Mouse (Mus musculus) intestine, embryonic 14.5 days (tissue): ENCODE data around the gene Dtx2. TPM values are rescaled to one million over a fixed set of nuclear protein-coding genes. Genes with fewer than 3 reads are reported as not detected.
A peak's percentile ranks its signal among the peaks of the same experiment; 100 is the strongest.
"Not testable (repeated sequence)": the region's sequence is repeated elsewhere in the genome, so short reads cannot be mapped to it uniquely, and the experiment has no call there.

ENCODE experiments used
- ATAC-seq: fragments of 200-750 bp; cut with Nextera tagmentation; replicated peaks from 2 replicates; pipeline ENCODE4 v1.8.0; 2017; ENCODE audit warnings: low read depth, moderate number of reproducible peaks, moderate TSS enrichment, moderate library complexity; ENCODE audit not compliant: low FRiP score, low TSS enrichment
- DNase-seq: peaks from one replicate; pipeline ENCODE4 v3.0.0-alpha.2; 2018; ENCODE audit warnings: low spot score
- H3K27ac ChIP-seq: fragments of 300-500 bp; sonication (generic); 2 replicates; pipeline ENCODE4 v1.5.1; 2014; ENCODE audit warnings: low read depth, mild to moderate bottlenecking, control low read depth
- H3K27me3 ChIP-seq: fragments of 300-500 bp; sonication (generic); replicated peaks from 2 replicates; pipeline ENCODE4 v1.6.1; 2014; ENCODE audit warnings: low read length, control low read depth; ENCODE audit not compliant: control insufficient read depth, insufficient read depth
- H3K36me3 ChIP-seq: fragments of 300-500 bp; sonication (generic); 2 replicates; pipeline ENCODE4 v1.6.1; 2014; ENCODE audit warnings: low read length, control low read depth; ENCODE audit not compliant: control insufficient read depth, insufficient read depth
- H3K4me1 ChIP-seq: fragments of 300-500 bp; sonication (generic); replicated peaks from 2 replicates; pipeline ENCODE4 v1.6.1; 2014; ENCODE audit warnings: low read length, control low read depth, mixed read lengths; ENCODE audit not compliant: control insufficient read depth, insufficient read depth
- H3K4me2 ChIP-seq: fragments of 300-500 bp; sonication (generic); 2 replicates; pipeline ENCODE4 v1.6.1; 2014; ENCODE audit warnings: low read length
- H3K4me3 ChIP-seq: fragments of 300-500 bp; sonication (generic); 2 replicates; pipeline ENCODE4 v1.5.1; 2014; ENCODE audit warnings: low read depth, low read length, control low read depth, mixed read lengths
- H3K9ac ChIP-seq: fragments of 300-500 bp; sonication (generic); 2 replicates; pipeline ENCODE4 v1.6.1; 2014; ENCODE audit warnings: mild to moderate bottlenecking, low read length
- H3K9me3 ChIP-seq: fragments of 300-500 bp; sonication (generic); 2 replicates; pipeline ENCODE4 v1.6.1; 2016; ENCODE audit warnings: low read length, control low read depth; ENCODE audit not compliant: control insufficient read depth
- WGBS: fragments of 180-500 bp; shearing (Covaris S2); extraction: QIAGEN DNeasy Blood & Tissue Kit; methylation state at CpG from one replicate; pipeline ENCODE4 v1.1.7; 2014; 5-methylcytosine and 5-hydroxymethylcytosine counted together
- polyA plus RNA-seq: library from polyadenylated mRNA; unstranded; fragments of >200 nt; fragmentation: Nextera tagmentation; extraction: Ambion mirVana; gene quantifications from 2 replicates; pipeline ENCODE4 v1.2.1, GENCODE M21; 2014

Gene Dtx2
- polyA plus RNA-seq, 1 experiment from 2014 or later: 23.2 TPM

DNA sequence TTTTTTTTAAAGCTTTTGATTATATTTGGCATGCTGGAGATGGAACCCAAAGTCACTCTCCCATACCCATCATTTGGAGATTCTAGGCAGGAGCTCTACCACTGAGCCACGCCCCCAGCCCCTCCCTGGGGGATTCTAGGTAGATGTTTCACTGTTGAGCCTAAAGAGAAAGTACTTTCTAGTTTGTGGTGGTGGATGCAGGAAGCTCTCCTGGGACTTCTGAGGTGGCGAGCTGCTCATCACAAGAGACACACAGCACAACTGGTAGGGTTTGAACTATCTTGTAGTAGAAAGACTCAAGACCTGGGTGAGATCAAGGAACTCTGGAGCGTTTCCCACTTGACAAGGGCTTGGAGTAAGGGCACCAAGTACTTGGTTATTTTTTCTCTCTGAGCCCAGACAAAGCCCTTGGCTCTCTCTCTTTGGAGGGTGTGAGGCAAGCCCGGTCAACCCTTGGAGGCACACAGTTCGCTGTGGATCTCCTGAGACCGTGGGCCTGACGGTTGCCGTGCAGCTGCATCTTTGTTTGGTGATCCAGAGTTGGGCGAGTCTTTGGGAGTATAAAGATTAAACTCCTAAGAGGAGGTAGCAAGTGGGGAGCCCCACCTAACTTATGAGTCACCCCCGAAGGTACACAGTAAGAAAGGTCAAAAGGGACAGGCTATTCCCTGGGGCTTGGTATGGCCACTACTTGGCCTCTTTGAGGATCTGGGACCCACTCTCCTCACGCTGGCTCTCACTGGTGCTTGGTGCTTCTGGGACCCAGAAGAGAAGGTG is 59.9 kb downstream of the Dtx2 start, which contains the start of gene Upk3bl:
Upk3bl (plus strand) TSS at position 192 of the 777 bp plus-strand sequence.
- H3K36me3 ChIP-seq: no peaks in the 10 kb centered on the region
- no peak within 1 kb of the TSS for H3K4me2 ChIP-seq
- no peak within 1 kb of the TSS for H3K9ac ChIP-seq
- H3K27ac ChIP-seq: no peak within 1 kb of the TSS
- H3K27me3 ChIP-seq: no peaks in the 10 kb centered on the region
- 85% methylated on average over 11 of the region's 11 CpGs for WGBS
- H3K4me1 ChIP-seq: peaks cover 14% of the 10 kb centered on the region; the same call in 1 of the 2 replicates
- DNase-seq (no peak), ATAC-seq (no peak)
- H3K9me3 ChIP-seq: no peaks in the 10 kb centered on the region
- H3K4me3 ChIP-seq: no peak within 1 kb of the TSS

DNA sequence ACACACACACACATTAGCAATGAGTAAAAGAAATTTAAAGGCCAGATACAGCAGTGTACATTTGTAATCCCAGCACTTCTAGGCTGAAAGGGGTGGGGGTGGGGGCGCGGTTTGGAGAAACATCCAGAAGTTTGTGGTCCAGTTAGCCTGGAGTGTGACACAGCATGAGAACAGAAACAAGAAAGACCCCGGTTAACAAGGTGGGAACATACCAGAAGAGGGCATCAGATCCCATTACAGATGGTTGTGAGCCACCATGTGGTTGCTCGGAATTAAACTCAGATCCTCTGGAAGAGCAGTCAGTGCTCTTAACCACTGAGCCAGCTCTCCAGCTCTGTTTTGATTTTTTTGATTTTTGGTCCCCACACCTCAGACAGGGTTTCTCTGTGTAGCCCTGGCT is 61.5 kb downstream of the Dtx2 start:
- DNase-seq (no peak), ATAC-seq (no peak)
- no peak overlapping the region for H3K4me2 ChIP-seq
- H3K36me3 ChIP-seq: no peaks in the 10 kb centered on the region
- no peaks in the 10 kb centered on the region for H3K27me3 ChIP-seq
- no peaks in the 10 kb centered on the region for H3K9me3 ChIP-seq
- WGBS: 46% methylated on average over 4 of the region's 4 CpGs
- no peak overlapping the region for H3K4me3 ChIP-seq
- peaks cover 13% of the 10 kb centered on the region; the same call in 1 of the 2 replicates for H3K4me1 ChIP-seq
- no peak overlapping the region for H3K9ac ChIP-seq
- no peak overlapping the region for H3K27ac ChIP-seq

DNA sequence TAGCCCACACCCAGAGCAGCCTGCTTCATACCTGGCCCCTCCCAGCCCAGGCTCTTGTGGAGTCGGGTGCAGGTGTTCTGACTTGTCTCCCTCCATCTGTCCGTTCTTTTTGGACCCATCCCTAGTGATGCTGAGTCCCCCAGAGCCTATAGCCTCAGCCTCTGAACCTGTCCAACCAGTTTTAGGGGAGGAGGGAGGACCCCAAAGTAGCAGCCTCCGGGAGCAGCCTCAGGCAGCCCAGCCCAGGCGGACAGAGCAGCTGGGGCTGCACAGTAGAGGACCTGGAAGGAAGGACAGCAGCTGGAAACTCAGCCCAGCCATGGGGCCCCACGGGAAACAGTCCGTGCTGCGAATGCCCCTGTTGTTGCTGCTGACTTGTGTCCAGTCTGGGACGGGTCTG is 62.5 kb downstream of the Dtx2 start:
- Histone ChIP-seq H3K4me3 (no peak overlapping the region), H3K36me3 (no peaks in the 10 kb centered on the region), H3K4me1 (peaks cover 5% of the 10 kb centered on the region; the same call in 1 of the 2 replicates), H3K4me2 (no peak overlapping the region), H3K27me3 (no peaks in the 10 kb centered on the region), H3K27ac (no peak overlapping the region), H3K9ac (no peak overlapping the region), H3K9me3 (no peaks in the 10 kb centered on the region)
- DNase-seq (no peak), ATAC-seq (no peak)
- WGBS: 15% methylated on average over 8 of the region's 8 CpGs

DNA sequence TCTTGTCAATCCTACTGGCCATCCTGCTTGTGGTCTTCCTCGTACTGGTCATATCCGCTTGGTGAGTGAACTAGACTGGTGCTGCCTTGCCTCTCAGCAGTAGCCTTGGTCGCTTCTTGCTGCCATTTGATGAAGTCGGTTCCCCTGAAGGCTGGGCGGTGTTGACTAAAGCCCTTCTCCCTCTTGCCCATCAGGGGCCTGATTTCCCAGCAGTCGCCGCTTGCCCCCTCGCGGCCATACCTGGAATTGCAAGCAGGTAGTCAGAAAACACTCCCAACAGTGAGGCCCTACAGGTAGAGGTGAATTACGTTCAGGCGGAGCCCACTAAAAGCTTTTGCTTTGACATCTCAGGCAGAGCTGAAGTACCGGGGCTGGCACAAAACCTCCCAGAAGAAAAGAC is 67.0 kb downstream of the Dtx2 start:
- peak; percentile 94 for DNase-seq
- Histone ChIP-seq H3K4me1 (0 out of 2 replicates have a peak, but pooled peaks cover 2% of the 10 kb centered on the region), H3K4me2 (no peak overlapping the region), H3K4me3 (no peak overlapping the region), H3K36me3 (no peaks in the 10 kb centered on the region), H3K27me3 (no peaks in the 10 kb centered on the region), H3K27ac (no peak overlapping the region), H3K9ac (no peak overlapping the region), H3K9me3 (no peaks in the 10 kb centered on the region)
- WGBS: 11% methylated on average over 12 of the region's 12 CpGs
- no peak for ATAC-seq

DNA sequence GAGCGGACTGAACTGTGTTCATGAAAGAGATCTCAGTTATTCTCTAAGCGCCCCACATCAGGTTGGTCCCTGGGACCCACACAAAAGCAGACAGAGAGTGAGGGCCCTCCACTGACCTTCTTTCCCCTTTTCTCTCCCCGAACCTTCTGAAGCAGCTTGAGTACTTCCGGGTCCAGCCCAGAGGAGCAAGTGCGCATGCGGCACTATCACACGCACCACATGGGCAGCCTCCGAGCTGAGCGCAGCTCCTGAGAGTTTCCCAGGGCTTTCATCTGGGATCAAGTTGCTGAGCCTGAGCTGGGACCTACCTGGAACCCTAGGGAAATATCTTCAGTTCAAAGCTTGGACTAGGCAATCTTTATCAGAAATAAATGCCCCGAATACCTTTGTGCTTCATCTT is 69.3 kb downstream of the Dtx2 start:
- Histone ChIP-seq H3K9ac (no peak overlapping the region), H3K27me3 (no peaks in the 10 kb centered on the region), H3K4me2 (no peak overlapping the region), H3K27ac (no peak overlapping the region), H3K9me3 (no peaks in the 10 kb centered on the region), H3K36me3 (no peaks in the 10 kb centered on the region), H3K4me1 (0 out of 2 replicates have a peak, but pooled peaks cover 2% of the 10 kb centered on the region), H3K4me3 (no peak overlapping the region)
- ATAC-seq (no peak), DNase-seq (no peak)
- 91% methylated on average over 10 of the region's 10 CpGs for WGBS

DNA sequence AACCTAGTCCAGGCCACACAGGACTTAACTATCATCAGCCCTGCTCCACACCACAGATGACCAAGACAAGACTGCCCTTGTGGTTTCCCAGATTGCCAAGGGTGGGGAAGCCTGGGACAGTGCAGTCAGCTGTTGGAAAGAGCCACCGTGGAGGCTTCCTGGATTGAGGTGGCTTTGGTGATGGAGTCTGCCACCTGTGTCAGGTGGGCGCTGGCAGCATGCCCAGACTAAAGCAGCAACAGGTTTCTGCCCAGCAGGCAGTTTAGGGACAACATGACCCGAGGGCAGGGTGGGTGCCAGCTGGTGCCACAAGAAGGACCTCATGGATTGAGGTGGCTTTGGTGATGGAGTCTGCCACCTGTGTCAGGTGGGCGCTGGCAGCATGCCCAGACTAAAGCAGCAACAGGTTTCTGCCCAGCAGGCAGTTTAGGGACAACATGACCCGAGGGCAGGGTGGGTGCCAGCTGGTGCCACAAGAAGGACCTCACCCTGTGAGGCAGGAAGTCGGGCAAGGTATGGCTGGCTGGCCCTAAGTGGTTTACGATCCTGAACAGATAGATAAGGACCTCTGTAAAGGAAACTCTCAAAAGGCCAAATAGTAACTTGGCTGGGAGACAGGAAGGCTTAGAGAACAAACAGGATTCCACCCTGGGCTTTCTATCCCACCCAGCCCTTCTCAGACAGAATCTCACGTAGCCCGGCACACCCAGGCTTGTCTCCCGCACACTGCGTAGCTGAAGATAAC is 72.0 kb downstream of the Dtx2 start:
- not testable (repeated sequence) for ATAC-seq, H3K4me2 ChIP-seq, H3K36me3 ChIP-seq, H3K27me3 ChIP-seq, DNase-seq, H3K4me1 ChIP-seq, H3K27ac ChIP-seq, H3K4me3 ChIP-seq, H3K9ac ChIP-seq, H3K9me3 ChIP-seq
- WGBS: 62% methylated on average over 11 of the region's 11 CpGs

DNA sequence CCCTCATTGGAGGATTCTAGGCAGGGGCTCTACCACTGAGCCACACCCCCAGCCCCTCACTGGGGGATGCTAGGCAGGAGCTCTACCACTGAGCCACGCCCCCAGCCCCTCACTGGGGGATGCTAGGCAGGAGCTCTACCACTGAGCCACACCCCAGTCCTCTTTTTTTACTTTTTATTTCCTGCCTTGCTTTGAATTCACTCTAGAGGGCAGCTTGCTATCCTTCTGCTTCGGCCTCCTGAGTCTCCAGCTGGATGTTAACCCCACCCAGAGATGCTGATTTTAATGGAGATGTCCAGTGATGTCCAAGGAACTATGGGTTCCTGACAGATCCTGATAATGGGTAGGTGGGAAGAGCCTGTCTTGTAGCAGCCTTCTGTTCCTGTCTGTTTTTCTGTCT is 74.8 kb downstream of the Dtx2 start:
- Histone ChIP-seq H3K36me3 (no peaks in the 10 kb centered on the region), H3K4me3 (no peak overlapping the region), H3K9ac (no peak overlapping the region), H3K9me3 (no peaks in the 10 kb centered on the region), H3K27me3 (no peaks in the 10 kb centered on the region), H3K4me2 (no peak overlapping the region), H3K27ac (no peak overlapping the region), H3K4me1 (no peaks in the 10 kb centered on the region)
- DNase-seq: no peak
- WGBS: 84% methylated on average over 2 of the region's 2 CpGs
- no peak for ATAC-seq

DNA sequence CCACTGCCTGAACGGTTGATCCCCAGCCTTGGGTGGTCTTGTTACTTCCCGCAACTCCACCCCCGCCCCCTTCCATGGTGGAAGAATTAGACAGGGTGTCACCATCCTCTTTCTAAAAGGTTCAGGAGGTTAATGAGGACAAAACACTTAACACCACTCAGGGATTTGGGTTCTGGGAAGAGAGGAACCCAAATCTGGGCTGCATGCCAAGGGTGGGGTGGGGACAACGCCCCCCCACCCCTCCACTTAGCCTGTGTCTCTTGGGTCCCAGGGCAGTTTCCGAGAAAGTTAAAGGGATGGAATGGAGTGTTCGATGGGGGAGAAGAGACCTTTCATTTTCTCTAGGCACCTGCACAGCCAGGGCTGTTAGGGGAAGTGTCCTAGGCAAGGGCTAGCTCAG is 78.5 kb downstream of the Dtx2 start:
- Histone ChIP-seq H3K36me3 (no peaks in the 10 kb centered on the region), H3K4me1 (0 out of 2 replicates have a peak, but pooled peaks cover 9% of the 10 kb centered on the region), H3K4me3 (no peak overlapping the region), H3K9me3 (no peaks in the 10 kb centered on the region), H3K27me3 (no peaks in the 10 kb centered on the region), H3K27ac (no peak overlapping the region), H3K4me2 (no peak overlapping the region), H3K9ac (no peak overlapping the region)
- ATAC-seq (no peak), DNase-seq (no peak)
- WGBS: 62% methylated on average over 6 of the region's 6 CpGs
